Mouse (Mus musculus) ES-E14 (cell line): ENCODE results near the gene Gart.

ENCODE experiments used
- CHD2 ChIP-seq: IDR thresholded peaks from 2 replicates; pipeline ENCODE4 v1.6.1; 2014; ENCODE audit warnings: mild to moderate bottlenecking, low read depth, low read length, inconsistent platforms
- ZNF384 ChIP-seq: IDR thresholded peaks from 2 replicates; pipeline ENCODE4 v1.6.1; 2012; ENCODE audit warnings: low read depth, low read length, inconsistent platforms

- TF ChIP-seq ZNF384 (no peak), CHD2 (no peak)
Measured at GRCm38 (mm10) chr16:91629749-91630148, 17.0 kb downstream of the Gart start.
